28 mouse cellular contexts compared by ENCODE assay signal in genomic region chr6:120395622-120396345, GRCm38 (mm10). TPM values are rescaled to one million over a fixed set of nuclear protein-coding genes. Genes with fewer than 3 reads are reported as not detected.
DNase-seq lines count a peak whose midpoint lies in the region; ATAC-seq lines count a peak whose summit lies in the region.
"Had no signal": no experiment of that assay in that cellular context is flagged by ENCODE, and none has a peak within 500 bp of the region (broad histone marks: within the 10 kb centered on the region; RNA-seq: fewer than 3 reads in every experiment).

No protein-coding gene starts in this region.

- 94% methylated on average over 5 of the region's 5 CpGs for WGBS in heart, embryonic 10.5 days
- WGBS in intestine, embryonic 15.5 days, result 89% methylated on average over 5 of the region's 5 CpGs

- H3K36me3 ChIP-seq in heart, embryonic 10.5 days, result peaks cover 94% of the 10 kb centered on the region
- peaks cover 16% of the 10 kb centered on the region for H3K36me3 ChIP-seq in intestine, embryonic 15.5 days

- no peaks in the 10 kb centered on the region for H3K9me3 ChIP-seq in heart, embryonic 10.5 days
- H3K9me3 ChIP-seq in intestine, embryonic 15.5 days, result no peaks in the 10 kb centered on the region
- H3K9me3 ChIP-seq: embryonic facial prominence, embryonic 13.5 days; hindbrain, embryonic 10.5 days; liver, embryonic 12.5 days had no signal

- peak; percentile 43; the same call in 1 of the 2 replicates for ATAC-seq in intestine, embryonic 15.5 days
- ATAC-seq: forebrain, postnatal 0 days; hindbrain, embryonic 16.5 days; liver, embryonic 12.5 days; liver, postnatal 0 days; midbrain, embryonic 16.5 days had no signal

- H3K27me3 ChIP-seq in heart, embryonic 10.5 days (ENCODE audit: insufficient read depth, poor library complexity, severe bottlenecking), result no peaks in the 10 kb centered on the region
- no peaks in the 10 kb centered on the region for H3K27me3 ChIP-seq in intestine, embryonic 15.5 days (replicated peaks)
- H3K27me3 ChIP-seq: CH12.LX; embryonic facial prominence, embryonic 13.5 days; liver, embryonic 12.5 days had no signal

- DNase-seq in heart, adult 11 months, result peak; percentile 81
- DNase-seq in heart, embryonic 10.5 days (ENCODE audit: low spot score), result no peak
- peak; percentile 13 for DNase-seq in adrenal gland, postnatal 10 days
- no peak for DNase-seq in lung, postnatal 25 days (ENCODE audit: low spot score)
- DNase-seq in spleen, postnatal 14 days (ENCODE audit: low spot score in 2 of 2), result no peak
- no peak for DNase-seq in left cerebral cortex, adult 8-10 months (ENCODE audit: low spot score in 2 of 2)
- DNase-seq: B cell, adult 2 months; cerebellum, adult 18-20 months; cerebellum, postnatal 10 days; forebrain, postnatal 0 days; heart, postnatal 14 days; kidney, adult 11 months; kidney, postnatal 14 days; liver, postnatal 0 days; right cerebral cortex, adult 18-20 months; spleen, adult 18-20 months; thymus, adult 18-20 months; thymus, postnatal 25 days had no signal

- no peak overlapping the region for H3K4me3 ChIP-seq in heart, embryonic 10.5 days
- H3K4me3 ChIP-seq in intestine, embryonic 15.5 days (replicated peaks), result no peak overlapping the region
- H3K4me3 ChIP-seq: embryonic facial prominence, embryonic 13.5 days; hindbrain, embryonic 10.5 days; left cerebral cortex, adult 2 months; liver, embryonic 12.5 days had no signal

- no peak overlapping the region for H3K4me2 ChIP-seq in intestine, embryonic 15.5 days (replicated peaks)
- H3K4me2 ChIP-seq: embryonic facial prominence, embryonic 13.5 days; liver, embryonic 12.5 days; midbrain, embryonic 11.5 days had no signal

- H3K9ac ChIP-seq in intestine, embryonic 15.5 days, result no peak overlapping the region
- H3K9ac ChIP-seq: embryonic facial prominence, embryonic 13.5 days; forebrain, postnatal 0 days; liver, embryonic 12.5 days; liver, postnatal 0 days had no signal

- H3K27ac ChIP-seq in heart, embryonic 10.5 days, result no peak overlapping the region
- H3K27ac ChIP-seq in intestine, embryonic 15.5 days, result no peak overlapping the region
- H3K27ac ChIP-seq: embryonic facial prominence, embryonic 13.5 days; hindbrain, embryonic 10.5 days; left cerebral cortex, adult 2 months; liver, embryonic 12.5 days; stomach, postnatal 0 days had no signal

- no peaks in the 10 kb centered on the region for H3K4me1 ChIP-seq in heart, embryonic 10.5 days
- H3K4me1 ChIP-seq in intestine, embryonic 15.5 days (replicated peaks), result no peaks in the 10 kb centered on the region
- H3K4me1 ChIP-seq: embryonic facial prominence, embryonic 13.5 days; hindbrain, embryonic 10.5 days had no signal

RNA-seq across cellular contexts. Expression of gene Ccdc77, which starts 31.6 kb away (rescaled TPM):
- 23.0 and 24.7 TPM in 2 replicates for polyA plus RNA-seq in heart, embryonic 10.5 days (2016; fragmentation: Nextera tagmentation; extraction: Ambion mirVana)
- total RNA-seq in adrenal gland, postnatal 10 days (2021), result 10 to 100 TPM in 1 of 2 experiments, 1 to 10 TPM in 1; 9.1 to 11.0 TPM
- 20.5 and 22.1 TPM in 2 replicates for polyA plus RNA-seq in intestine, embryonic 15.5 days (2015; fragmentation: Nextera tagmentation; extraction: Ambion mirVana)
- total RNA-seq in left cerebral cortex, adult 8-10 months (2022), result 1 to 10 TPM; 4.1 to 5.9 (median 5.3) TPM

RNA-seq across cellular contexts. Expression of gene Kdm5a, which starts 31.9 kb away (rescaled TPM):
- polyA plus RNA-seq in heart, embryonic 10.5 days (2016; fragmentation: Nextera tagmentation; extraction: Ambion mirVana), result 36.9 and 38.9 TPM in 2 replicates
- 10 to 100 TPM; 47.6 to 61.9 TPM for total RNA-seq in adrenal gland, postnatal 10 days (2021)
- polyA plus RNA-seq in intestine, embryonic 15.5 days (2015; fragmentation: Nextera tagmentation; extraction: Ambion mirVana), result 34.6 and 37.3 TPM in 2 replicates
- 10 to 100 TPM; 40.0 to 43.6 (median 42.0) TPM for total RNA-seq in left cerebral cortex, adult 8-10 months (2022)

Comparison
In these comparisons a context has a peak if more than half of its experiments do, and no peak if none do; other contexts are left out.
1. DNase-seq: peak in heart, adult 11 months (single experiment) and adrenal gland, postnatal 10 days (single experiment); none in heart, embryonic 10.5 days (single experiment), lung, postnatal 25 days (single experiment), spleen, postnatal 14 days (0 of 2) and left cerebral cortex, adult 8-10 months (0 of 2).